Mouse (Mus musculus) heart, adult 9 months (tissue): Measurements from ENCODE around the gene Vps33b.
A peak's percentile ranks its signal among the peaks of the same experiment; 100 is the strongest.

Experiments
- DNase-seq, 2 experiments: peaks; one replicate each; pipeline ENCODE4 v3.0.0; 2022; ENCODE audit warnings: low spot score in 2 of 2

The Vps33b gene

GRCm38 (mm10) chr7:80268897-80269750 lies at the start of gene Vps33b:
Vps33b (plus strand) TSS chr7:80269649.
- DNase-seq, result peak; percentile 95

DNA sequence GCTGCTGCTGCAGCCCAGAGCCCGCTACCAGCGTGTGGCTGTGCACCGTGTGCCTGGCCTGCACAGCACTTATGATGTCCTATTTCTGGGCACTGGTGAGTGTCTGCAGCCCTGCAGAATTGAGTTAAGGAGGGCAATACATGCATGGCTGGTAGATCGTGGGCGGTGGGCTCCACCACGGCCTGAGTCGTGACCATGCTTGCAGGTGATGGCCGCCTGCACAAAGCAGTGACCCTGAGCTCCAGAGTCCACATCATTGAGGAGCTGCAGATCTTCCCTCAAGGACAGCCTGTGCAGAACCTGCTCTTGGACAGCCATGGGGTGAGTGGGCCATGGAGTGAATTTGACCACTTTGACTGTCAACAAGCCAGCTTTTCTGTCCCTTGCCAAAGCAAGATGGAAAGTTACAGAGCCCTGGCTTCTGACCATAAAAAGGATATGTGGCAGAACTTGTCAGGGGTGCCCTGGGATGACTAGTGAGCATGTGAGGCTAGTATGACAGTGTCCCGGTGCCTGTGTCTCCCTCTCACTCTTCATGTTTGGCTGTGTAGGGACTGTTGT lies 49.1 kb upstream of the Vps33b start:
- DNase-seq, result no peak

DNA sequence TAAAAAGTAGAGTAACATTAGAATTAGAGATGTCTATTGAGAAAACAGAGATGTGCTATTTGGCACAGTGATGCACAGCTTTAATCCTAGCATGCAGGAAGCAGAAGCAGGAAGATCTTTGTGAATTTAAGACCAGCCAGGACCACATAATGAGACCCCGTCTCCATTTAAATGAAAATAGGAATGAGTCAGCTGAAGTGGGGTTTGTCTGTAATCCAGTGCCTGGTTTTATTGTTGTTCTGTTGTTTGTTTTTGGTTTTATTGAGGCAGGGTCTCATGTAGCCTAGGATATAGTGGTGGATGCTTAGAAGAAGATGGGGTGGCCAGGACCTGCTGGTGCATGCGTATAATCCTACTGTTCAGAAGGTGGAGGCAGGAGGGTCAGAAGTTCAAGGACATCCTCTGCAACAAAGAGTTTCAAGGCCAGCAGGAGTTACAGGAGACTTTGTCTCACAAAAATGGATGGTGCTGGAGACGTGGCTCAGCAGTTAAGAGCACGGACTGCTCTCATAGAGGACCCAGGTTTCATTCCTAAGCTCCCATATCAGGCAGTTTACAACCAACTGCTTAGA lies 48.2 kb upstream of the Vps33b start:
- DNase-seq, result no peak

- no peak for DNase-seq
Measured at GRCm38 (mm10) chr7:80227065-80227464, 42.4 kb upstream of the Vps33b start.

DNA sequence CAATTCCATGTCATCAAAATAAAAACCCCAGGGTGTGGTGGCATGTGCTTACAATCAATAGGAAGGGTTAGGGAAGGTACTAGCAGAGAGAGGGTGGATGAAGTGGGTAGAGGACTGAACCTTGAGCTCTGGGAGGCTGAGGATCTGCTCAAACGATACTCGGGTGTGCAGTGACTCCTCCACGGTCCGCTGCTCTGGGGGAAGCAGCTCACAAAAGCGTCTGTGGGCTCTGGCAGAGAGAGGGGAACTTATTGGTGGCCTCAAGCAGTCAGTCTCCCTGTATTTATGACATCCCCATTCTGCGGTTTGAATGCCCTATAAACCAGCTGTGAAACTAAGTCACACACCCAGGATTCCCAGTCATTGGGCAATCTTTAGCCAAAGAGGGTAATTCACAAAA lies 39.3 kb upstream of the Vps33b start:
- no peak for DNase-seq

- no peak for DNase-seq
Measured at GRCm38 (mm10) chr7:80231971-80232488, 37.4 kb upstream of the Vps33b start.

GRCm38 (mm10) chr7:80232489-80233029 lies 36.9 kb upstream of the Vps33b start, which contains the start of the genes Cib1 and Gdpgp1:
Cib1 (minus strand) TSS chr7:80232813.
Gdpgp1 (plus strand) TSS chr7:80232865.
- peak; percentile 97 for DNase-seq

DNA sequence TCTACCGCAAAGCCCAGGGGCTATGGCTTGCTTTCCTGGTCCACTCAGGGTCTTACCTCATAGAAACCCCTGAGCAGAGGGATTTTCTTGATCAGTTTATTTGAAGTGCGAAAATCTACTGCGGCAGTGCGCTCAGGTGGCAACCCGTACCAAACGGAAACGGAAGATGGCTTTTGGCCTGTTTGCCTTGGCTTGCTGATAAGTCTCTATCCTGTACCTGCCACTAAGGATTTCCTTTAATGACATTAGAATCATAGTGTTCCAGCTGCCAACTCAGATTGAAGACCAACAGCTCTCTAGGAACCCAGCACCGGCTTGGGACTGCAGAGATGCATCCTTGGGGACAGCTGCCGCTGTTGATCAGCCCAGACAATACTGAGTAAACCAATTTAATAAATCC lies 35.6 kb upstream of the Vps33b start:
- DNase-seq, result no peak

GRCm38 (mm10) chr7:80238542-80238941 lies 30.9 kb upstream of the Vps33b start:
- DNase-seq, result no peak

DNA sequence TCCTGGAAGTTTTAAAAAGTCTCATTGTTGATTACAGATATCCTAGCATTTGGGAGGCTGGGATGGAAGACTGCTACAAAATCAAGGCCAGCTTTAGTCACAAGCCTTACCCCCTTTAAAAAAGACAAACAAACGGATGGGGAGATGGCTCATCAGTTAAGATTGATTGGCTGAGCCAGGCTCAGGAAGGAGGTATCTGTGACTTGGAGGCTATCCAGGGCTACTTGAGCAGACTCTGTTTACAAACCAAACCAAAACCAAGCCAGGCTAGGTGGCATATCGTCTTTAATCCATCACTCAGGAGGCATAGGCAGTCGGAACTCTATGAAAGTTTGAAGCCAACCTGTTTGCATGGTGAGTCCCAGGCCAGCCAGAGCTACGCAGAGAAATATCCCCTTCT lies 27.8 kb upstream of the Vps33b start:
- no peak for DNase-seq

DNA sequence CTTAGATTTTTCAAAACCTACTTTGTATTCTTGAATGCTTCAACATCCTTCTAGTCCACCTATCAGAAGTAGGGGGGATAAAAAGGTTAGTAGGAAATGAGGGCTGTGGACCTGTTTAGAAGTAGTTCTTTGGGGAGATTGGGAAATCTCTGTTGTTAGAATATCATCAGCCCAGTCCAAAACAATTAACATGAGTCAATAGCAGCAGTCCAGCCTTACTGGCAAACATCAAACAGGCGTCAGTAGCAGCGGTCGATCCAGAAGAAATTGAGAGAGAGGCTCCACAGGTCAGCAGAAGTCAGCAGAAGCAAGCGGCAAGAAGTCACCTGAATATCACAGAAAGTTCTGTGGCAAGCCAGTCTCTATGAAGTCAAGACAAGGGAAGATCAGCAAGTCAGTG lies 24.6 kb upstream of the Vps33b start:
- DNase-seq, result no peak

GRCm38 (mm10) chr7:80246148-80246721 lies 23.2 kb upstream of the Vps33b start, which contains the start of gene Ttll13:
Ttll13 (plus strand) TSS chr7:80246376.
- DNase-seq, result peak; percentile 97

DNA sequence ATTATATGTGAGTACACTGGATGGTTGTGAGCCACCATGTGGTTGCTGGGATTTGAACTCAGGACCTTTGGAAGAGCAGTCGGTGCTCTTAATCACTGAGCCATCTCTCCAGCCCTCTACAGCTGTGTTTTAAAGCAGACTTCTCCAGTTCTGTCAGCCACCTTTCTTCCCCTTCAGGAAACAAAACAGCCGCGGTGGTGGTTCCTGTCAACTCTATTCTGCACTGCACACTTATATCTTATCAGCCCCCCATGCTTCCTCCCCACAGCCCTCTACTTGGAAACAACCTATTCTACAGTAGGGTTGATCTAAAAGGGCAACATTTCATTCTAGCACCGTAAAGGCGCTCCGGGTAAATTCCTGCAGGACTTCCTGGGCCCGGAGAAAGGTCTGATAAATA lies 22.6 kb upstream of the Vps33b start:
- no peak for DNase-seq

DNA sequence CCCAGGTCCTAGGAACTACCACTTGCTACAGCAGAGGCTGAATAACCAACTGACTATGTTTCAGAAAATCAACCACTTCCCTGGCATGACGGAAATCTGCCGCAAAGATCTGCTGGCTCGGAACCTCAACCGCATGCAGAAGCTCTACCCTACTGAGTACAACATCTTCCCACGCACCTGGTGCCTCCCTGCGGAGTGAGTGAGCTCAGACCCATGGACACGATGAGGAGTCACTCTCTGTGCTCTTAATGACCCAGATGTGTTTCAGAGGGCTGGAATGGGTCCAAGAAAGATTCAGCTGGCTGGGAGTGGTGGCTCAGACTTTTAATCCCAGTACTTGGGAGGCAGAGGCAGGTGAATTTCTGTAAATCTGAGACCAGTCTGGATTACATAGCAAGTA lies 17.0 kb upstream of the Vps33b start:
- no peak for DNase-seq

GRCm38 (mm10) chr7:80252886-80253285 lies 16.6 kb upstream of the Vps33b start:
- no peak for DNase-seq

- DNase-seq, result no peak
Measured at GRCm38 (mm10) chr7:80255981-80256380, 13.5 kb upstream of the Vps33b start.

GRCm38 (mm10) chr7:80257706-80258105 lies 11.7 kb upstream of the Vps33b start:
- no peak for DNase-seq

DNA sequence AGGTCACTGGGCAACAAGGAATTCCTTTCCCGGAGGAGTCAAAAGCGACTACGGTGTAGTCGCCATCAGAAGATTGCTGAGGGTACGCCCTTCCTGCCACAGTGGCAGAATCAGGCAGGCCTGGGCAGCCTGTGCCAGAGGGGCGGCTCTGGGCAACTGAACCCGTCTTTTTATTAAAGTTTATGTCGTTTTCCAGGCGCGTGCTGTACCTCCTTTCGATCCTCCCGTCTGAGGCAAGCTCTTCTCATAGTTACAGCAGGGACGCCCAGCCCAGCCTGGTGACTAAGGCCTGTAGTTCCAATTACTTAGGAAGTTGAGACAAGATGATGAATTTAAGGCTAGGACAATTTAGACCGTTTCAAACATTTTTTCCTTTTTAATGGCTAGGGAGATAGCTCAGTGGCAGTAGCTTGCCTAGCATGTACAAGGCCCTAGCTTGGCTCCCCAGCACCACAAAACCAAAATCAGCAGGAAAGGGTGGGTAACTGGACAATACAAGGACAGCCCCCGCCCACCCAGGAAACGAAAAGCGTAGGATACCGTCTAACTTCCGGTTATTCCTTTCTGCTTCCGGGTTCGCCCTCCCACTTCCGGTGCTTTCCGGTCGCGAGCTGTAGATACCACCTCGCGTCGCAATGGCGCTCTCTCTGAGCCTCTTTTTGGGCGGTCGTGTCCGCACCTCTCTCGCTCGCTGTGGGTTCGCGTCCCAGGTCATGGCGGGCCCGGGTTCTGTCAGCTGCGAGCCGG lies 8.7 kb upstream of the Vps33b start, which contains the start of gene Ngrn:
Gene Ngrn, plus strand, starts transcription at position 591 of the 747 bp plus-strand sequence.
- peak; percentile 85 to 88 for DNase-seq

- DNase-seq, result no peak
Measured at GRCm38 (mm10) chr7:80261372-80261990, 8.0 kb upstream of the Vps33b start.

- no peak for DNase-seq
Measured at GRCm38 (mm10) chr7:80264606-80265005, 4.8 kb upstream of the Vps33b start.

DNA sequence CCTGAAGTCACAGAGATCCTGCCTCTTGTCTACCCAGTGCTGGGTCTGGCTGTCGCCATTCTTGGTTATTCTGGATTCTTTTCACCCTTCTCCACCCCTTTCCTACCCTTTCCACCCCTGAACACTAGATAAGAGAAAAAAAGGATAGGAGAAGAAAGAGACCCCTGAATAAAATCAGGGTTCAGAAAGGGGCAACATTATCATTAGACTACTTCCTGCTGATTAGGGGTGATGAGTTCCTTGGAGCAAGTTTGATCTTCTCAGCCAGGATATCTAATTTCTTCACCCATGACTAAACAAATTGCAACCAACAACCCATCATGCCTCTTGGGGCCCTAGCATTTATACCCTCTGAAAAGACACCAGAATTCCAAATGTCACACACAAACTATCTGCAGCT lies 1.7 kb upstream of the Vps33b start:
- DNase-seq, result no peak
